Mouse (Mus musculus) cortical plate, adult 2 months (tissue): ENCODE results near the gene Ccdc180.

Experiments
- CTCF ChIP-seq: fragments of 200-500 bp; IDR thresholded peaks from 2 replicates; pipeline ENCODE4 v1.5.1; 2011; ENCODE audit warnings: mild to moderate bottlenecking, control low read depth, low read length; ENCODE audit not compliant: insufficient read depth; ENCODE audit errors: extremely low read depth
- POLR2A ChIP-seq: fragments of 200-500 bp; IDR thresholded peaks from 2 replicates; pipeline ENCODE4 v1.6.1; 2011; ENCODE audit warnings: mild to moderate bottlenecking, low read length, control low read depth; ENCODE audit not compliant: insufficient read depth; ENCODE audit errors: extremely low read depth

- TF ChIP-seq POLR2A (no peak), CTCF (no peak)
Measured at GRCm38 (mm10) chr4:45861160-45861559, 28.9 kb upstream of the Ccdc180 start.
